Mouse (Mus musculus) liver, postnatal 0 days (tissue): ENCODE measurements at regions not wholly inside any gene's neighbourhood (a gene's known extent, or its start where the extent isn't known, plus 50 kb on each side); places are given as distances from the start of the nearest gene placed in this dataset.

Experiments used
- ATAC-seq: fragments of 200-750 bp; cut with Nextera tagmentation; 2 replicates; pipeline ENCODE4 v1.8.0; 2017; ENCODE audit warnings: mild to moderate bottlenecking, moderate library complexity
- DNase-seq: peaks from one replicate; pipeline ENCODE4 v3.0.0-alpha.2; 2016
- H3K27ac ChIP-seq: fragments of 300-500 bp; sonication (generic); 2 replicates; pipeline ENCODE4 v1.5.1; 2014; ENCODE audit warnings: antibody characterized with exemption, moderate library complexity, mild to moderate bottlenecking, low read depth
- H3K27me3 ChIP-seq: fragments of 300-500 bp; sonication (generic); 2 replicates; pipeline ENCODE4 v1.6.1; 2014; ENCODE audit warnings: low read length, control low read depth, mixed read lengths; ENCODE audit not compliant: insufficient read depth
- H3K36me3 ChIP-seq: fragments of 300-500 bp; sonication (generic); replicated peaks from 2 replicates; pipeline ENCODE4 v1.6.1; 2014; ENCODE audit warnings: mild to moderate bottlenecking, control low read depth, low read length, moderate library complexity, mixed read lengths; ENCODE audit not compliant: insufficient read depth
- H3K4me1 ChIP-seq: fragments of 300-500 bp; sonication (generic); 2 replicates; pipeline ENCODE4 v1.6.1; 2014; ENCODE audit warnings: antibody characterized with exemption, mild to moderate bottlenecking, control low read depth; ENCODE audit not compliant: insufficient read depth
- H3K4me2 ChIP-seq: fragments of 300-500 bp; sonication (generic); 2 replicates; pipeline ENCODE4 v1.6.1; 2014; ENCODE audit warnings: low read depth, mild to moderate bottlenecking, low read length, moderate library complexity, mixed read lengths
- H3K4me3 ChIP-seq: fragments of 300-500 bp; sonication (generic); 2 replicates; pipeline ENCODE4 v1.5.1; 2014; ENCODE audit warnings: low read depth, low read length
- H3K9ac ChIP-seq: fragments of 300-500 bp; sonication (generic); replicated peaks from 2 replicates; pipeline ENCODE4 v1.6.1; 2014; ENCODE audit warnings: mild to moderate bottlenecking, moderate library complexity
- H3K9me3 ChIP-seq: fragments of 300-500 bp; sonication (generic); 2 replicates; pipeline ENCODE4 v1.6.1; 2016; ENCODE audit warnings: mild to moderate bottlenecking, control low read depth, low read length, mixed read lengths
- CTCF ChIP-seq: sonication (generic); IDR thresholded peaks from 2 replicates; pipeline ENCODE4 v1.5.1; 2016; ENCODE audit warnings: antibody characterized with exemption, low read depth
- EP300 ChIP-seq: IDR thresholded peaks from 2 replicates; pipeline ENCODE4 v1.6.1; 2016; ENCODE audit warnings: antibody characterized with exemption, low read depth, mild to moderate bottlenecking
- WGBS: fragments of 180-500 bp; shearing (Covaris S2); extraction: QIAGEN DNeasy Blood & Tissue Kit; methylation state at CpG from one replicate; pipeline ENCODE4 v1.1.7; 2014; ENCODE audit not compliant: insufficient replicate concordance; 5-methylcytosine and 5-hydroxymethylcytosine counted together

DNA sequence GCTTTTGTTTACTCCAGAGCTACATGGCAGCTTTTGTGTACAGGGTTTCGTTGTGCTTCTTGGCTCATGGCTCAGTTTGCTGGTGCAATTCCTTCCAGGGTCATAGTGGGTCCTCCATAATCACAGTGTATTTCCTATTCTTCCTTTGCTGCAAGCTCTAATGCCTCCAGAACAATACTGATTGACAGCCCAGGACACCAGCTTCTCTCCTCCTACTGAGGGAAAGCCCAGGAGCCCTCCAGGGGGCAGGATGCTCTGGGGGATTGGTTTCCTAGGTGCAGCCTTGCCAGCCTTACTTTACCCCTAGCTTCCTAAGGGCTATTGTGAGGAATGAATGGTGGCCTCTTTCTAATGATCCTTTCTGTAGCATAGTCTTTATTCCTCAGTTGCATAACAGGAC lies 224.6 kb downstream of the Ice1 start:
- no peaks in the 10 kb centered on the region for H3K36me3 ChIP-seq
- H3K4me2 ChIP-seq: no peak overlapping the region
- H3K9me3 ChIP-seq: no peaks in the 10 kb centered on the region
- H3K27me3 ChIP-seq: no peaks in the 10 kb centered on the region
- no peak for DNase-seq
- H3K4me1 ChIP-seq: no peaks in the 10 kb centered on the region
- H3K27ac ChIP-seq: no peak overlapping the region
- WGBS: 71% methylated on average over 1 of the region's 1 CpGs
- H3K4me3 ChIP-seq: no peak overlapping the region
- no peak for TF ChIP-seq CTCF
- no peak for TF ChIP-seq EP300
- ATAC-seq: no peak
- H3K9ac ChIP-seq: no peak overlapping the region

GRCm38 (mm10) chr13:70418156-70418555 lies 219.3 kb downstream of the Ice1 start:
- no peak overlapping the region for H3K4me3 ChIP-seq
- no peaks in the 10 kb centered on the region for H3K9me3 ChIP-seq
- no peak overlapping the region for H3K4me2 ChIP-seq
- H3K27ac ChIP-seq: no peak overlapping the region
- ATAC-seq (no peak), DNase-seq (no peak)
- no peak for TF ChIP-seq CTCF
- TF ChIP-seq EP300: no peak
- H3K9ac ChIP-seq: no peak overlapping the region
- no peaks in the 10 kb centered on the region for H3K27me3 ChIP-seq
- H3K4me1 ChIP-seq: no peaks in the 10 kb centered on the region
- WGBS: 69% methylated on average over 2 of the region's 2 CpGs
- no peaks in the 10 kb centered on the region for H3K36me3 ChIP-seq

DNA sequence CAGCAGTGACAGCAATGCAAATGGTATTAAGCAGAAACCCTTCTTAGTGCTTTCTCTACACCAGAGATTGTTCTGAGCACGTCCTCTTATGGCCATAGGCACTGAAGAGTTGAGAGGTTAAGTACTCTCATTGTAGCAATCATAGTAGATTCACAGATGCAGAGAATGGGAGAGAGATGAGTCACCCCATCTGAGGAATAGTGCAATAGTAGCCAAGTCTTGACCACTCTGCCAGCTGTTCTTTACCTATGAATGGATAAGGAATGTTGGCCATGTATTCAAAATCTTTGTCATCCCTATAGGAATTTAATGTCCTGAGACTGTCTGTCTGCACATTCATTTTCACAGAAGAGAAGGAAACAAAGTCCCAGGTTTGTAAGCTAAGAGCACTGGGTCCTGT lies 198.0 kb downstream of the Ice1 start:
- H3K9ac ChIP-seq: no peak overlapping the region
- no peak for DNase-seq
- ATAC-seq: no peak
- no peak for TF ChIP-seq CTCF
- no peak for TF ChIP-seq EP300
- H3K4me1 ChIP-seq: no peaks in the 10 kb centered on the region
- H3K4me3 ChIP-seq: no peak overlapping the region
- 14% methylated on average over 1 of the region's 1 CpGs for WGBS
- no peaks in the 10 kb centered on the region for H3K27me3 ChIP-seq
- H3K36me3 ChIP-seq: no peaks in the 10 kb centered on the region
- H3K27ac ChIP-seq: no peak overlapping the region
- no peak overlapping the region for H3K4me2 ChIP-seq
- no peaks in the 10 kb centered on the region for H3K9me3 ChIP-seq

GRCm38 (mm10) chr13:70446940-70447339 lies 190.5 kb downstream of the Ice1 start:
- DNase-seq (no peak), ATAC-seq (no peak)
- H3K9ac ChIP-seq: no peak overlapping the region
- H3K9me3 ChIP-seq: no peaks in the 10 kb centered on the region
- H3K27ac ChIP-seq: no peak overlapping the region
- no peaks in the 10 kb centered on the region for H3K36me3 ChIP-seq
- TF ChIP-seq CTCF (no peak), EP300 (no peak)
- no peak overlapping the region for H3K4me3 ChIP-seq
- 85% methylated on average over 4 of the region's 4 CpGs for WGBS
- no peaks in the 10 kb centered on the region for H3K27me3 ChIP-seq
- no peak overlapping the region for H3K4me2 ChIP-seq
- H3K4me1 ChIP-seq: no peaks in the 10 kb centered on the region

DNA sequence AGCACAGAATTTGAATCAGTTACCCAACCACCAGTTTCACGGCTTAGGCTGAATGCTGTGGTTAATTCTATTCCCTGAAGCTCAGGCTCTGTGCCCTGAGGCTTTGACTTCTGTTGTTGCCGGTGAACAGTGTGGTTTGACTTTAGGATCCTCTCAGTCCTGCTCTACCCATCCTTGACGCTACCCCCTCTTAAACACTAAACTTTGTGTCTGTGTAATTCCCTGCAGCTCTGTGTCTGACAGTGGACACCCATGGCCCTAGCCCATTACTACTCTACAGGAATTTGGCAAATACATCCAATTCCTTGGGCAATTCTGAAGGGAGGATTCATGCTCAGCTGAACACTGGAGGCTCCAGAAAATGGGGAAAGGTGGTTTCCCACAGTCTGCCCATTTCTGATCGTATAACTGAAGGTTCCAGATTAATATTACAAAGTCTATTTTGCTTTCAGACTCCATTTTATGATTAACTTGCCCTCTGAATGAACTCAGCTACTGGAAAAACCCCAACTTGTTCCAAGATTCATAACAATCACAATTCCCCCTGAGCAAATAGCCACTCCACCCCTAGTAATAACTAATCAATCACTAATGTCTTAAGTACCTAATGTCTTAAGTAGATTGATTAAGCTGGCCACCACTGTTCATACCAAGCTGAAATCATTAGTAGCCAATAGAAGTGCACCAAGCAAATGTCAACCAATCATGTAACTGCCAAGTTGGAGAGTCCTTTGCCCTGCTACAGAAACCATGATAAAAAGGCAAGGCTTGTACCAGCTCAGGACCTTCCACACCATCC lies 182.6 kb downstream of the Ice1 start:
- no peak for DNase-seq
- Histone ChIP-seq H3K27me3 (no peaks in the 10 kb centered on the region), H3K27ac (no peak overlapping the region), H3K4me2 (no peak overlapping the region), H3K9ac (no peak overlapping the region), H3K9me3 (no peaks in the 10 kb centered on the region), H3K4me3 (no peak overlapping the region), H3K36me3 (no peaks in the 10 kb centered on the region), H3K4me1 (no peaks in the 10 kb centered on the region)
- ATAC-seq: no peak
- whole genome bisulfite sequencing: 69% methylated on average over 4 of the region's 4 CpGs
- TF ChIP-seq EP300 (no peak), CTCF (no peak)

- Histone ChIP-seq H3K4me1 (no peaks in the 10 kb centered on the region), H3K4me2 (no peak overlapping the region), H3K27ac (no peak overlapping the region), H3K36me3 (no peaks in the 10 kb centered on the region), H3K27me3 (no peaks in the 10 kb centered on the region), H3K9ac (no peak overlapping the region), H3K9me3 (no peaks in the 10 kb centered on the region), H3K4me3 (no peak overlapping the region)
- TF ChIP-seq CTCF (no peak), EP300 (no peak)
- ATAC-seq (no peak), DNase-seq (no peak)
- WGBS: 69% methylated on average over 3 of the region's 3 CpGs
Measured at GRCm38 (mm10) chr13:70458406-70458805, 179.0 kb downstream of the Ice1 start.
